Mouse (Mus musculus) heart, embryonic 14.5 days (tissue): ENCODE results near the gene Morc1. TPM values are rescaled to one million over a fixed set of nuclear protein-coding genes. Genes with fewer than 3 reads are reported as not detected.

ENCODE experiments used
- ATAC-seq: fragments of 200-750 bp; cut with Nextera tagmentation; 2 replicates; pipeline ENCODE4 v1.8.0; 2017; ENCODE audit warnings: low read depth, moderate TSS enrichment; ENCODE audit not compliant: insufficient number of reproducible peaks, insufficient read depth, low FRiP score
- H3K27ac ChIP-seq, 2 experiments: fragments of 200-500 bp in 1 of 2; fragments of 300-500 bp in 1 of 2; sonication (generic) in 1 of 2; replicated peaks in 1 of 2; 2 replicates each; pipeline ENCODE4 v1.5.1; 2012 to 2014; ENCODE audit warnings: low read depth in 2 of 2, low read length in 2 of 2, control low read depth in 1 of 2, mild to moderate bottlenecking in 1 of 2, mixed read lengths in 1 of 2; ENCODE audit not compliant: control insufficient read depth in 1 of 2, insufficient read depth in 1 of 2
- H3K27me3 ChIP-seq: fragments of 300-500 bp; sonication (generic); 2 replicates; pipeline ENCODE4 v1.6.1; 2014; ENCODE audit warnings: mild to moderate bottlenecking, low read length, control low read depth; ENCODE audit not compliant: control insufficient read depth, insufficient read depth
- H3K36me3 ChIP-seq: fragments of 300-500 bp; sonication (generic); 2 replicates; pipeline ENCODE4 v1.6.1; 2014; ENCODE audit warnings: mild to moderate bottlenecking, control low read depth, low read length, mixed read lengths; ENCODE audit not compliant: control insufficient read depth, insufficient read depth
- H3K4me1 ChIP-seq, 2 experiments: fragments of 200-500 bp in 1 of 2; fragments of 300-500 bp in 1 of 2; sonication (generic) in 1 of 2; 2 replicates each; pipeline ENCODE4 v1.6.1; 2012 to 2014; ENCODE audit warnings: low read length in 2 of 2, control low read depth in 1 of 2, mixed read lengths in 1 of 2; ENCODE audit not compliant: control insufficient read depth in 2 of 2, insufficient read depth in 2 of 2
- H3K4me2 ChIP-seq: fragments of 300-500 bp; sonication (generic); 2 replicates; pipeline ENCODE4 v1.6.1; 2014; ENCODE audit warnings: mild to moderate bottlenecking, low read length
- H3K4me3 ChIP-seq, 2 experiments: fragments of 200-500 bp in 1 of 2; fragments of 300-500 bp in 1 of 2; sonication (generic) in 1 of 2; 2 replicates each; pipeline ENCODE4 v1.5.1; 2012 to 2014; ENCODE audit warnings: low read length in 2 of 2, mild to moderate bottlenecking in 2 of 2, control low read depth in 1 of 2, low read depth in 1 of 2, moderate library complexity in 1 of 2; ENCODE audit not compliant: control insufficient read depth in 1 of 2, insufficient read depth in 1 of 2
- H3K9ac ChIP-seq: fragments of 300-500 bp; sonication (generic); 2 replicates; pipeline ENCODE4 v1.6.1; 2014; ENCODE audit warnings: mild to moderate bottlenecking, low read length
- H3K9me3 ChIP-seq: fragments of 300-500 bp; sonication (generic); 2 replicates; pipeline ENCODE4 v1.6.1; 2016; ENCODE audit warnings: low read length, control low read depth; ENCODE audit not compliant: control insufficient read depth
- WGBS: fragments of 180-500 bp; shearing (Covaris S2); extraction: QIAGEN DNeasy Blood & Tissue Kit; methylation state at CpG from one replicate; pipeline ENCODE4 v1.1.7; 2014; 5-methylcytosine and 5-hydroxymethylcytosine counted together
- polyA plus RNA-seq: library from polyadenylated mRNA; unstranded; fragments of >200 nt; fragmentation: Nextera tagmentation; extraction: Ambion mirVana; gene quantifications from 2 replicates; pipeline ENCODE4 v1.2.1, GENCODE M21; 2014

Morc1 gene
- polyA plus RNA-seq, 1 experiment from 2014 or later, result not detected

- no peak overlapping the region for H3K4me3 ChIP-seq
- no peaks in the 10 kb centered on the region for H3K9me3 ChIP-seq
- H3K9ac ChIP-seq, result no peak overlapping the region
- no peak overlapping the region for H3K27ac ChIP-seq
- H3K4me1 ChIP-seq, result no peaks in the 10 kb centered on the region
- no peak overlapping the region for H3K4me2 ChIP-seq
- WGBS, result 76% methylated on average over 5 of the region's 5 CpGs
- no peaks in the 10 kb centered on the region for H3K36me3 ChIP-seq
- ATAC-seq, result no peak
- H3K27me3 ChIP-seq, result no peaks in the 10 kb centered on the region
Measured at GRCm38 (mm10) chr16:48629710-48630109, 198.7 kb downstream of the Morc1 start.

- 18% methylated on average over 8 of the region's 8 CpGs for WGBS
- Histone ChIP-seq H3K4me1 (no peaks in the 10 kb centered on the region), H3K36me3 (no peaks in the 10 kb centered on the region), H3K9ac (no peak overlapping the region), H3K4me2 (no peak overlapping the region), H3K27ac (no peak overlapping the region), H3K27me3 (no peaks in the 10 kb centered on the region), H3K4me3 (no peak overlapping the region), H3K9me3 (no peaks in the 10 kb centered on the region)
- ATAC-seq, result no peak
Measured at GRCm38 (mm10) chr16:48630466-48630865, 199.4 kb downstream of the Morc1 start.

GRCm38 (mm10) chr16:48632351-48632750, 201.3 kb downstream of the Morc1 start:
- Histone ChIP-seq H3K9me3 (no peaks in the 10 kb centered on the region), H3K27me3 (no peaks in the 10 kb centered on the region), H3K4me1 (no peaks in the 10 kb centered on the region), H3K27ac (no peak overlapping the region), H3K4me2 (no peak overlapping the region), H3K9ac (no peak overlapping the region), H3K4me3 (no peak overlapping the region), H3K36me3 (no peaks in the 10 kb centered on the region)
- ATAC-seq, result no peak
- 85% methylated on average over 6 of the region's 6 CpGs for WGBS

GRCm38 (mm10) chr16:48646246-48646645, 215.2 kb downstream of the Morc1 start:
- H3K9ac ChIP-seq, result no peak overlapping the region
- no peaks in the 10 kb centered on the region for H3K9me3 ChIP-seq
- 62% methylated on average over 2 of the region's 2 CpGs for WGBS
- ATAC-seq, result no peak
- no peaks in the 10 kb centered on the region for H3K27me3 ChIP-seq
- no peak overlapping the region for H3K27ac ChIP-seq
- no peak overlapping the region for H3K4me3 ChIP-seq
- no peak overlapping the region for H3K4me2 ChIP-seq
- no peaks in the 10 kb centered on the region for H3K4me1 ChIP-seq
- no peaks in the 10 kb centered on the region for H3K36me3 ChIP-seq

GRCm38 (mm10) chr16:48671696-48672095, 240.7 kb downstream of the Morc1 start:
- Histone ChIP-seq H3K9ac (no peak overlapping the region), H3K27me3 (no peaks in the 10 kb centered on the region), H3K4me3 (no peak overlapping the region), H3K36me3 (no peaks in the 10 kb centered on the region), H3K27ac (no peak overlapping the region), H3K4me2 (no peak overlapping the region), H3K4me1 (peaks cover 0 to 3% of the 10 kb centered on the region in 2 experiments; a peak in 1 of 4 replicates), H3K9me3 (no peaks in the 10 kb centered on the region)
- WGBS, result 36% methylated on average over 5 of the region's 5 CpGs
- ATAC-seq, result no peak

GRCm38 (mm10) chr16:48672664-48673063, 241.6 kb downstream of the Morc1 start:
- Histone ChIP-seq H3K27ac (no peak overlapping the region), H3K36me3 (no peaks in the 10 kb centered on the region), H3K4me1 (peaks cover 0 to 3% of the 10 kb centered on the region in 2 experiments; a peak in 1 of 4 replicates), H3K4me2 (no peak overlapping the region), H3K9me3 (no peaks in the 10 kb centered on the region), H3K27me3 (no peaks in the 10 kb centered on the region), H3K9ac (no peak overlapping the region), H3K4me3 (no peak overlapping the region)
- WGBS, result 83% methylated on average over 3 of the region's 3 CpGs
- no peak for ATAC-seq

- 16% methylated on average over 10 of the region's 10 CpGs for WGBS
- H3K4me2 ChIP-seq, result 0 out of 2 replicates have a peak overlapping the region, but pooled peaks have one; percentile 18
- no peak for ATAC-seq
- H3K9ac ChIP-seq, result no peak overlapping the region
- H3K27me3 ChIP-seq, result no peaks in the 10 kb centered on the region
- H3K4me3 ChIP-seq, result no peak overlapping the region
- H3K36me3 ChIP-seq, result no peaks in the 10 kb centered on the region
- H3K27ac ChIP-seq, result no peak overlapping the region
- H3K4me1 ChIP-seq, result peaks cover 0 to 3% of the 10 kb centered on the region in 2 experiments; a peak in 1 of 4 replicates
- H3K9me3 ChIP-seq, result no peaks in the 10 kb centered on the region
Measured at GRCm38 (mm10) chr16:48675607-48676006, 244.6 kb downstream of the Morc1 start.

GRCm38 (mm10) chr16:48676205-48676604, 245.2 kb downstream of the Morc1 start:
- H3K4me2 ChIP-seq, result no peak overlapping the region
- no peak overlapping the region for H3K4me3 ChIP-seq
- H3K9ac ChIP-seq, result no peak overlapping the region
- no peaks in the 10 kb centered on the region for H3K27me3 ChIP-seq
- H3K9me3 ChIP-seq, result no peaks in the 10 kb centered on the region
- no peak overlapping the region for H3K27ac ChIP-seq
- no peaks in the 10 kb centered on the region for H3K36me3 ChIP-seq
- ATAC-seq, result no peak
- WGBS, result 55% methylated on average over 2 of the region's 2 CpGs
- 0 out of 4 replicates have a peak, but pooled peaks cover 0 to 3% of the 10 kb centered on the region in 2 experiments for H3K4me1 ChIP-seq
